Mouse (Mus musculus) heart, adult 18-20 months (tissue): ENCODE results near the gene Clic1. TPM values are rescaled to one million over a fixed set of nuclear protein-coding genes. Genes with fewer than 3 reads are reported as not detected.
"Not testable (repeated sequence)": the region's sequence is repeated elsewhere in the genome, so short reads cannot be mapped to it uniquely, and the experiment has no call there.

ENCODE experiments used
- DNase-seq, 2 experiments: peaks; one replicate each; pipeline ENCODE4 v3.0.0; 2021 to 2022; ENCODE audit warnings: mixed read lengths in 1 of 2
- long read RNA-seq, 2 experiments: library from polyadenylated mRNA; stranded (forward); transcript quantifications; one replicate each; pipeline ENCODE4 v2.0.0; 2021
- total RNA-seq, 2 experiments: library from RNA; stranded (reverse); gene quantifications; 2 replicates each; pipeline ENCODE4 v1.2.3; 2021

The Clic1 gene
- total RNA-seq: 10 to 100 TPM; 30.4 to 32.4 TPM
- long read RNA-seq, experiment 1, transcript Clic1-201 (6 exons, 1,466 nt): major isoform, 22 of 26 reads
- long read RNA-seq, experiment 1, partial matches to known transcripts: 3 of 26 reads
- long read RNA-seq, experiment 1, other reads (novel, unspliced or antisense): 1 of 26 reads
- long read RNA-seq, experiment 2, transcript Clic1-201 (6 exons, 1,466 nt): major isoform, 25 of 28 reads
- long read RNA-seq, experiment 2, partial matches to known transcripts: 2 of 28 reads
- long read RNA-seq, experiment 2, other reads (novel, unspliced or antisense): 1 of 28 reads

GRCm38 (mm10) chr17:35049561-35050016 lies at the start of gene Clic1:
Gene Clic1 (plus strand): TSS chr17:35049966.
- DNase-seq: peak; percentile 70 to 77

- DNase-seq: peak; percentile 91 to 93
These were observed 48.9 kb upstream of the Clic1 start, which contains the start of gene Vars for GRCm38 (mm10) chr17:35000717-35001451. Gene Vars (plus strand): TSS chr17:35000987.

GRCm38 (mm10) chr17:35001452-35002152 lies 48.2 kb upstream of the Clic1 start:
- DNase-seq: no peak

- DNase-seq: no peak
These were observed 47.5 kb upstream of the Clic1 start for GRCm38 (mm10) chr17:35002153-35002865.

GRCm38 (mm10) chr17:35003022-35003838 lies 46.5 kb upstream of the Clic1 start:
- DNase-seq: no peak

GRCm38 (mm10) chr17:35004075-35004717 lies 45.6 kb upstream of the Clic1 start:
- DNase-seq: no peak

- no peak for DNase-seq
These were observed 44.6 kb upstream of the Clic1 start for GRCm38 (mm10) chr17:35005158-35005557.

GRCm38 (mm10) chr17:35005902-35006301 lies 43.9 kb upstream of the Clic1 start:
- not testable (repeated sequence) for DNase-seq

GRCm38 (mm10) chr17:35007387-35007991 lies 42.3 kb upstream of the Clic1 start:
- no peak for DNase-seq

- no peak for DNase-seq
These were observed 40.2 kb upstream of the Clic1 start for GRCm38 (mm10) chr17:35009586-35009985.

- no peak for DNase-seq
These were observed 38.3 kb upstream of the Clic1 start for GRCm38 (mm10) chr17:35011440-35011839.

GRCm38 (mm10) chr17:35012430-35012829 lies 37.3 kb upstream of the Clic1 start:
- DNase-seq: no peak

GRCm38 (mm10) chr17:35013221-35013620 lies 36.5 kb upstream of the Clic1 start:
- no peak for DNase-seq

GRCm38 (mm10) chr17:35015296-35015695 lies 34.5 kb upstream of the Clic1 start:
- DNase-seq: no peak

GRCm38 (mm10) chr17:35016376-35016775 lies 33.4 kb upstream of the Clic1 start, which contains the start of gene Vwa7:
Gene Vwa7 (plus strand): TSS chr17:35016579.
- peak; percentile 48 to 57 for DNase-seq

GRCm38 (mm10) chr17:35016791-35017705 lies 32.7 kb upstream of the Clic1 start:
- no peak for DNase-seq

GRCm38 (mm10) chr17:35017706-35018030 lies 32.1 kb upstream of the Clic1 start:
- DNase-seq: no peak

GRCm38 (mm10) chr17:35018171-35018570 lies 31.6 kb upstream of the Clic1 start:
- DNase-seq: no peak

- no peak for DNase-seq
These were observed 29.9 kb upstream of the Clic1 start for GRCm38 (mm10) chr17:35019894-35020293.
